Mouse (Mus musculus): ENCODE measurements at regions not wholly inside any gene's neighbourhood (a gene's known extent, or its start where the extent isn't known, plus 50 kb on each side); places are given as distances from the start of the nearest gene placed in this dataset.
"Not testable (repeated sequence)": the region's sequence is repeated elsewhere in the genome, so short reads cannot be mapped to it uniquely, and the experiment has no call there.

DNA sequence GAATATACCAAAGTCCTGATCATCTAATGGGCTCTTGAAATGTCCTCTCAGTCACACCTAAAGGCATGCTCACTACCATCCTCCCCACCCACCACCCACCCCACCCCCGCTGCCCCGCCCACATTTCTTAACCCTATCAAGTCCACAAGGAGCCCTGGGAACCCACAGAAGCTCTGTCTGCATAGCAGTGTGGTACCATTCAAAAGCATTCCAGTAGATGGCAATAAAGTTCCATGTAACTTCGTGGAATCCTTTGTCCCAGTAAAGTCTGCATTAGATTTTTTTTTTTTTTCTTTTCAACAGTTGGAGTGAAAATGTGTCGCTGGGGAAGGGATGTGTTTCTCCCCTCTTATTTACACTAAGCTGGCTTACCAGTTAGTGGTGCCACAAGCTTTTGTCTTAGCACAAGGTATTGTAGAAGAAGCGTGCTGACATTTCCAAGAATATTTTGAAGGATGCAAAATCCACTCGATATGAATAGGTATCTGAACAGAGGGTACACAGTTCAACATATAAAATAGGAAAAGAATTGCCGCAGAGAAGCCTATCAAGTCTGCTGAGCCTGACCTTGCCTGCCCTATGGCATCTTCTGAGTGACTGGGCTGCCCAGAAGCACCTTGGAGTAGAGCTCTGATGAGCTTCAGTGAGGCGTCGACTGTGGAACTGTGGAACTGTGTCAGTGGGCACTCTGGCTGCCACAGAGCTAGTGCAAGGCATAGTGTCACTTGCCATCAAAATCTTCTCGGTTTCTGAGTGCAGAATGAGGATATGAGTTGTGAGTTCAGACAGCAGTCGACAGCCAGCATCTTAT, 199.0 kb downstream of the Zfp619 start:
- Histone ChIP-seq H3K36me3 (ENCODE audit: insufficient read depth, low read length) (no peaks in the 10 kb centered on the region), H3K9ac (replicated peaks; ENCODE audit: low read depth) (no peak overlapping the region), H3K4me1 (ENCODE audit: insufficient read depth, low read depth, low read length) (no peaks in the 10 kb centered on the region), H3K4me2 (replicated peaks; ENCODE audit: low read depth, low read length) (no peak overlapping the region), H3K27me3 (replicated peaks; ENCODE audit: insufficient read depth, low read length) (no peaks in the 10 kb centered on the region), H3K4me3 (ENCODE audit: low read depth, low read length) (no peak overlapping the region), H3K9me3 (ENCODE audit: low read length) (no peaks in the 10 kb centered on the region), H3K27ac (ENCODE audit: low read length) (no peak overlapping the region)
- DNase-seq (ENCODE audit: low spot score) (peak; percentile 43), ATAC-seq (0 out of 2 replicates have a peak, but pooled peaks have one; percentile 26)
- peak; percentile 54 for TF ChIP-seq CTCF (IDR thresholded peaks at IDR 0.05)
- TF ChIP-seq EP300 (IDR thresholded peaks at IDR 0.05), result no peak
- 16% methylated on average over 11 of the region's 11 CpGs for WGBS

GRCm38 (mm10) chr7:39727935-39728557, 210.5 kb downstream of the Zfp619 start:
- no peak for ATAC-seq
- Histone ChIP-seq H3K4me1 (ENCODE audit: insufficient read depth, low read depth, low read length) (no peaks in the 10 kb centered on the region), H3K27me3 (replicated peaks; ENCODE audit: insufficient read depth, low read length) (no peaks in the 10 kb centered on the region), H3K4me3 (ENCODE audit: low read depth, low read length) (no peak overlapping the region), H3K4me2 (replicated peaks; ENCODE audit: low read depth, low read length) (no peak overlapping the region), H3K9ac (replicated peaks; ENCODE audit: low read depth) (no peak overlapping the region), H3K36me3 (ENCODE audit: insufficient read depth, low read length) (no peaks in the 10 kb centered on the region), H3K9me3 (ENCODE audit: low read length) (no peaks in the 10 kb centered on the region), H3K27ac (ENCODE audit: low read length) (no peak overlapping the region)
- TF ChIP-seq EP300 (IDR thresholded peaks at IDR 0.05) (no peak), CTCF (IDR thresholded peaks at IDR 0.05) (no peak)
- DNase-seq (ENCODE audit: low spot score), result no peak
- 68% methylated on average over 12 of the region's 12 CpGs for WGBS

DNA sequence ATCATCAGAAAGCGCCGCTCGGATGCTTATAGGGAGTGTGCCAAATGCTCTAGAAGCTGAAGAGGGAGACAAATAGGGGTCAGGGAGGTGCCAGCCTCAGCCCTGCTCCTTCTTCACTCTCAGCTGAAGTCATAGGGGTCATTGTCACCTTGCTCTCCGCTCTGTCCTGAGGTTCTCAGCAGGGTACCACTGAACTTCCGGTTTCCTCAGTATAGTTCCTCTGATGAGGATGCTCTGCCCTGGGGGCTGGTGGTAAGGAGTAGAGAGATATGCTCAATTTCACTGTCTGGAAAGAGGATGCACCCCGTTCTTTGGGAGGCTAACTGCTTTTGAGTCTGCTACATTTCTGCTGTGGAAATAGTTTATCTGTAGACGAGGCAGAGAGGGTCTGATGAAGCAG, 211.4 kb downstream of the Zfp619 start:
- Histone ChIP-seq H3K27me3 (replicated peaks; ENCODE audit: insufficient read depth, low read length) (no peaks in the 10 kb centered on the region), H3K4me2 (replicated peaks; ENCODE audit: low read depth, low read length) (no peak overlapping the region), H3K36me3 (ENCODE audit: insufficient read depth, low read length) (no peaks in the 10 kb centered on the region), H3K9me3 (ENCODE audit: low read length) (no peaks in the 10 kb centered on the region), H3K4me1 (ENCODE audit: insufficient read depth, low read depth, low read length) (no peaks in the 10 kb centered on the region), H3K9ac (replicated peaks; ENCODE audit: low read depth) (no peak overlapping the region), H3K4me3 (ENCODE audit: low read depth, low read length) (no peak overlapping the region), H3K27ac (ENCODE audit: low read length) (no peak overlapping the region)
- no peak for TF ChIP-seq CTCF (IDR thresholded peaks at IDR 0.05)
- TF ChIP-seq EP300 (IDR thresholded peaks at IDR 0.05), result no peak
- no peak for DNase-seq (ENCODE audit: low spot score)
- 54% methylated on average over 7 of the region's 7 CpGs for WGBS
- no peak for ATAC-seq

DNA sequence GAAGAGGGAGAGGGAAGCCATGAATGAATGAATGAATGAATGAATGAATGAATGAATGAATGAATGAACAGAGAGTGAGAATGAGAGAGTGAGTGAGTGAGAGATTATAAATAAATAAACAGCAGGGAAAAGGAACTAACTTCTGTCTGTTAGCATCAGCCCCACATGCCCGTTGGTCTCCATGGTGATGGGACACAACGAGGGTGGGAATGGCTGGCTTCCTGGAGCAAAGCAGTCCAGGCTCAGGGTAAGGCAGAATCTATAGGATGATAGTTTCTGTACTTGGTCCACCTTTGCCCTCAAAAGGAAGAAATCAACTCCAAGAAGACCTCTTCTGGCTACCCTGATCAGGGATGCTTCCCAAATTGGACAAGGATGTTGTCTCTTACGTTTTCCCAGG, 212.2 kb downstream of the Zfp619 start:
- H3K9me3 ChIP-seq (ENCODE audit: low read length), result no peaks in the 10 kb centered on the region
- H3K4me2 ChIP-seq (replicated peaks; ENCODE audit: low read depth, low read length), result no peak overlapping the region
- no peak for DNase-seq (ENCODE audit: low spot score)
- no peak overlapping the region for H3K9ac ChIP-seq (replicated peaks; ENCODE audit: low read depth)
- WGBS, result 58% methylated on average over 3 of the region's 3 CpGs
- H3K4me3 ChIP-seq (ENCODE audit: low read depth, low read length), result no peak overlapping the region
- ATAC-seq, result no peak
- no peak overlapping the region for H3K27ac ChIP-seq (ENCODE audit: low read length)
- H3K27me3 ChIP-seq (replicated peaks; ENCODE audit: insufficient read depth, low read length), result no peaks in the 10 kb centered on the region
- H3K4me1 ChIP-seq (ENCODE audit: insufficient read depth, low read depth, low read length), result no peaks in the 10 kb centered on the region
- no peaks in the 10 kb centered on the region for H3K36me3 ChIP-seq (ENCODE audit: insufficient read depth, low read length)
- TF ChIP-seq CTCF (IDR thresholded peaks at IDR 0.05), result no peak
- no peak for TF ChIP-seq EP300 (IDR thresholded peaks at IDR 0.05)

- H3K9me3 ChIP-seq (ENCODE audit: low read length), result no peaks in the 10 kb centered on the region
- no peaks in the 10 kb centered on the region for H3K4me1 ChIP-seq (ENCODE audit: insufficient read depth, low read depth, low read length)
- H3K9ac ChIP-seq (replicated peaks; ENCODE audit: low read depth), result no peak overlapping the region
- H3K4me3 ChIP-seq (ENCODE audit: low read depth, low read length), result no peak overlapping the region
- DNase-seq (ENCODE audit: low spot score) (no peak), ATAC-seq (no peak)
- 60% methylated on average over 1 of the region's 1 CpGs for WGBS
- TF ChIP-seq CTCF (IDR thresholded peaks at IDR 0.05), result no peak
- H3K27me3 ChIP-seq (replicated peaks; ENCODE audit: insufficient read depth, low read length), result no peaks in the 10 kb centered on the region
- H3K36me3 ChIP-seq (ENCODE audit: insufficient read depth, low read length), result no peaks in the 10 kb centered on the region
- no peak overlapping the region for H3K27ac ChIP-seq (ENCODE audit: low read length)
- no peak overlapping the region for H3K4me2 ChIP-seq (replicated peaks; ENCODE audit: low read depth, low read length)
Measured at GRCm38 (mm10) chr7:39732790-39733189, 215.2 kb downstream of the Zfp619 start.

DNA sequence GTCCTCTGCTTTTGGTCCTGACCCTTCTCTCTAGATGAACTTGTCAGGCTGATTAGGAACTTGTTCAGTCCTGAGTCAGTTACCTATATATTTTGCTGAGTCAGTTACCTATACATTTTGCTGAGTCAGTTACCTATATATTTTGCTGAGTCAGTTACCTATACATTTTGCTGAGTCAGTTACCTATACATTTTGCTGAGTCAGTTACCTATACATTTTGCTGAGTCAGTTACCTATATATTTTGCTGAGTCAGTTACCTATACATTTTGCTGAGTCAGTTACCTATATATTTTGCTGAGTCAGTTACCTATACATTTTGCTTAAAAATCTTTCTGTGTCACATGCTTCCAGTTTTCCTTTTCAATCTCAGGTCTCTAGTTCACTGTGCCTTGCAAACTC, 230.8 kb downstream of the Zfp619 start:
- H3K9ac ChIP-seq (replicated peaks; ENCODE audit: low read depth); H3K4me2 ChIP-seq (replicated peaks; ENCODE audit: low read depth, low read length); H3K4me1 ChIP-seq (ENCODE audit: insufficient read depth, low read depth, low read length); H3K36me3 ChIP-seq (ENCODE audit: insufficient read depth, low read length); H3K9me3 ChIP-seq (ENCODE audit: low read length); DNase-seq (ENCODE audit: low spot score); ATAC-seq; H3K27me3 ChIP-seq (replicated peaks; ENCODE audit: insufficient read depth, low read length); H3K4me3 ChIP-seq (ENCODE audit: low read depth, low read length); H3K27ac ChIP-seq (ENCODE audit: low read length): not testable (repeated sequence)
